Mouse (Mus musculus) ES-CJ7 (cell line): Measurements from ENCODE around the gene Flrt2.
"Not testable (repeated sequence)": the region's sequence is repeated elsewhere in the genome, so short reads cannot be mapped to it uniquely, and the experiment has no call there.

ENCODE experiments used
- DNase-seq: peaks from one replicate; pipeline ENCODE4 v3.0.0; 2011; ENCODE audit warnings: low read depth, low spot score

The Flrt2 gene

GRCm38 (mm10) chr12:95691961-95692767, at the start of gene Flrt2:
Flrt2 (plus strand) TSS chr12:95692226.
- DNase-seq: peak; percentile 34

- DNase-seq: no peak
Observed at GRCm38 (mm10) chr12:95642226-95642625, 49.8 kb upstream of the Flrt2 start.

GRCm38 (mm10) chr12:95647179-95647578, 44.8 kb upstream of the Flrt2 start:
- not testable (repeated sequence) for DNase-seq

- DNase-seq: no peak
Observed at GRCm38 (mm10) chr12:95652172-95653156, 39.6 kb upstream of the Flrt2 start.

- DNase-seq: no peak
Observed at GRCm38 (mm10) chr12:95656594-95656993, 35.4 kb upstream of the Flrt2 start.

- DNase-seq: no peak
Observed at GRCm38 (mm10) chr12:95667296-95667695, 24.7 kb upstream of the Flrt2 start.

GRCm38 (mm10) chr12:95675711-95676110, 16.3 kb upstream of the Flrt2 start:
- no peak for DNase-seq

GRCm38 (mm10) chr12:95690819-95691218, 1.2 kb upstream of the Flrt2 start:
- DNase-seq: peak; percentile 25

- DNase-seq: no peak
Observed at GRCm38 (mm10) chr12:95692948-95693650, 1.1 kb downstream of the Flrt2 start.

GRCm38 (mm10) chr12:95693651-95694471, 1.8 kb downstream of the Flrt2 start:
- DNase-seq: peak; percentile 80

- DNase-seq: no peak
Observed at GRCm38 (mm10) chr12:95694507-95694906, 2.5 kb downstream of the Flrt2 start.

- peak; percentile 93 for DNase-seq
Observed at GRCm38 (mm10) chr12:95694991-95695833, 3.2 kb downstream of the Flrt2 start.

GRCm38 (mm10) chr12:95695834-95696521, 4.0 kb downstream of the Flrt2 start:
- DNase-seq: peak; percentile 61

GRCm38 (mm10) chr12:95696522-95697025, 4.5 kb downstream of the Flrt2 start:
- no peak for DNase-seq

GRCm38 (mm10) chr12:95698556-95698955, 6.5 kb downstream of the Flrt2 start:
- DNase-seq: no peak

- DNase-seq: no peak
Observed at GRCm38 (mm10) chr12:95700746-95701145, 8.7 kb downstream of the Flrt2 start.

- DNase-seq: no peak
Observed at GRCm38 (mm10) chr12:95701580-95701979, 9.6 kb downstream of the Flrt2 start.

- DNase-seq: no peak
Observed at GRCm38 (mm10) chr12:95705006-95705405, 13.0 kb downstream of the Flrt2 start.

- peak; percentile 51 for DNase-seq
Observed at GRCm38 (mm10) chr12:95723265-95723664, 31.2 kb downstream of the Flrt2 start.
